Mouse (Mus musculus) CH12.LX (cell line): ENCODE data around the gene Snrk.

Experiments used
- BHLHE40 ChIP-seq: IDR thresholded peaks from 2 replicates; pipeline ENCODE4 v1.6.1; 2011; ENCODE audit warnings: mild to moderate bottlenecking, low read depth, low read length, improper control_type of control experiment
- CHD1 ChIP-seq: IDR thresholded peaks from 2 replicates; pipeline ENCODE4 v1.6.1; 2012; ENCODE audit warnings: low read depth, low read length, improper control_type of control experiment, inconsistent platforms
- CHD2 ChIP-seq: IDR thresholded peaks from 2 replicates; pipeline ENCODE4 v1.6.1; 2011; ENCODE audit warnings: low read length, improper control_type of control experiment
- CTCF ChIP-seq, 2 experiments: IDR thresholded peaks in 1 of 2; conservative IDR thresholded peaks in 1 of 2; 2 replicates each; pipeline ENCODE4 v1.5.1; 2011 to 2012; ENCODE audit warnings: low read depth in 2 of 2, low read length in 2 of 2, improper control_type of control experiment in 1 of 2, inconsistent platforms in 1 of 2, mild to moderate bottlenecking in 1 of 2, moderate library complexity in 1 of 2
- ELF1 ChIP-seq: IDR thresholded peaks from 2 replicates; pipeline ENCODE4 v1.6.1; 2014; ENCODE audit warnings: low read depth, mild to moderate bottlenecking, inconsistent platforms, low read length, improper control_type of control experiment
- KAT2A ChIP-seq: IDR thresholded peaks from 2 replicates; pipeline ENCODE4 v1.6.1; 2012; ENCODE audit warnings: low read length, improper control_type of control experiment, inconsistent platforms; ENCODE audit not compliant: insufficient replicate concordance
- MXI1 ChIP-seq: IDR thresholded peaks from 2 replicates; pipeline ENCODE4 v1.6.1; 2011; ENCODE audit warnings: mild to moderate bottlenecking, low read depth, low read length, improper control_type of control experiment
- NRF1 ChIP-seq: IDR thresholded peaks from 2 replicates; pipeline ENCODE4 v1.6.1; 2014; ENCODE audit warnings: low read depth, mild to moderate bottlenecking, inconsistent platforms, low read length, improper control_type of control experiment, moderate library complexity
- POLR2A ChIP-seq: IDR thresholded peaks from 2 replicates; pipeline ENCODE4 v1.6.1; 2011; ENCODE audit warnings: low read depth, mild to moderate bottlenecking, improper control_type of control experiment, low read length
- SIN3A ChIP-seq: IDR thresholded peaks from 2 replicates; pipeline ENCODE4 v1.6.1; 2012; ENCODE audit warnings: low read length, improper control_type of control experiment, inconsistent platforms
- SMC3 ChIP-seq: IDR thresholded peaks from 2 replicates; pipeline ENCODE4 v1.6.1; 2011; ENCODE audit warnings: low read depth, low read length, improper control_type of control experiment
- TBP ChIP-seq: conservative IDR thresholded peaks from 2 replicates; pipeline ENCODE4 v1.6.1; 2011; ENCODE audit warnings: low read depth, low read length, improper control_type of control experiment
- ZMIZ1 ChIP-seq: IDR thresholded peaks from 2 replicates; pipeline ENCODE4 v1.6.1; 2012; ENCODE audit warnings: low read depth, mild to moderate bottlenecking, inconsistent platforms, low read length, improper control_type of control experiment

DNA sequence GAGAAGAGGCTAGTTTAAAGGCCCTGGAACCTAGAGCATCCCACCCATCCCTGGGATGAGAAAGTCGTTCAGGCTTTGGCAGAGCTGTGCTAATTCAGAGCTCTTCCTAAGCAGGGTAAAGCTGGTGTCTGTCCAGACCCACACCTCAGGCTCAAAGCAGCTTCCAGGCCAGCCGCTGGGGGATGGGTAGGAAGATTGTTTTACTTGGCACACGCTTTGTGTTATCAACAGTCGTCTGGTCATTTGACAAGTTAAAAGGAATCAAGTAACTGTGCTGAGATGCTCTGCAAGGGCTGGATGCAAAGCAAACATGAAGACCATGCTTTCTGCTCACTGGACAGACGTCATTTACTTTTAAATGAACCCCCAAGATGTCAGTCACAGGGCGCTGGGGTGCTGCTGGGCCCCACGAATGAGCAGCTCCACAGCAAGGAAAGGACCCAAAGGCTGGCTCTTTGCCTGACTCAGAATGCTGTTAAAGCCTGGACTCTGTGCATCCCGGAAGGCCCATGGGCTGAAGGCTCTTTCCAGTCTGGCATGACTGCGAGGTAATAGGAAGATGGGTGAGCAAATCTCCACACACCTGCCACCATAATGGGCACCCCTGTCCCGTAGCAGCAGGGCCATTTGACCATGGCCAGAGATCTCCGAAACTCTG, 88.6 kb downstream of the Snrk start:
- TF ChIP-seq MXI1, result no peak
- TF ChIP-seq POLR2A, result no peak
- TF ChIP-seq CTCF (conservative IDR thresholded peaks at IDR 0.05 in 1 of 2, IDR thresholded peaks at IDR 0.05 in 1 of 2; ENCODE audit: low read depth in 2 of 2, low read length in 2 of 2), result no peak
- TF ChIP-seq BHLHE40, result no peak
- no peak for TF ChIP-seq CHD2
- no peak for TF ChIP-seq ZMIZ1
- no peak for TF ChIP-seq CHD1
- no peak for TF ChIP-seq ELF1
- no peak for TF ChIP-seq KAT2A
- TF ChIP-seq TBP, result no peak
- TF ChIP-seq SIN3A, result no peak
- no peak for TF ChIP-seq NRF1
- no peak for TF ChIP-seq SMC3
